9 mouse cellular contexts compared by ENCODE assay signal in the genomic region with DNA sequence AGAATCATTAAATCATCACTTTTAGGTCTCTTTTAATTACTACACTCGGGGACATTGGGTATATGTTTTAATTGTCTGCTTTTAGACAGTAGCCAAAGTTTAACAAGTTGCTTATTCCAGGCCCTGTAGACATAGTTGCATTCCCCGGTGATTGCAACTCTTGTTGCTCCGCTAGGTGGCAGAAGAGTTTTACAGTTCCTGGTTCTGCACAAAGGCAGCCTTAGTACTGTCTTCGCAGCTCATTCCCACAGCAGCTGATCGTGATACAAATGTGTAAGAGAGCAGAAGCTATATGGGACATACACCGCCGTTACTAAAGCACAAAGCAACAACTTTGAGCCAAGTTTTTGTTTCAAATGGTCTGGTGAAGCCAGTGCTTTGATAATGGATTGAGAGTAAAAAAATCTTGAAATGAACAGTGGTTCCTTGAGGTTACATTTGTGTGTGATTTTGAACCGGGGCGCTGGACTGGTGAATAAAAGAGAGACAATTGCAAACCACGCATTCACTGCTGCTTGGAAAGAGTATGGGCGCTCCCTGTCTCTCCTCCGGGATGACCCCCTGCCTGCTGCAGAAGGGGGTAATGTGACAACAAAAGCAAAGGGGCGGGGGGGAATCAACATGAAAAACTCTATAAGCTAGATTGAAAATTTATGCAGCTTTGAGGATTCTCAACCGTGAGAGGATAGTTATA.
DNase-seq lines count a peak whose midpoint lies in the region; ATAC-seq lines count a peak whose summit lies in the region.
"Had no signal": no experiment of that assay in that cellular context is flagged by ENCODE, and none has a peak within 500 bp of the region (broad histone marks: within the 10 kb centered on the region; RNA-seq: fewer than 3 reads in every experiment).

No protein-coding gene starts in this region.

- H3K4me2 ChIP-seq in embryonic facial prominence, embryonic 12.5 days (replicated peaks) = peak overlapping the region; percentile 6
- H3K4me2 ChIP-seq in heart, embryonic 14.5 days (ENCODE audit: low read length) = peak overlapping the region; percentile 22; the same call in 1 of the 2 replicates
- peak overlapping the region; percentile 24; the same call in 1 of the 2 replicates for H3K4me2 ChIP-seq in limb, embryonic 15.5 days
- H3K4me2 ChIP-seq in neural tube, embryonic 15.5 days = peak overlapping the region; percentile 55

- no peak overlapping the region; the same call in 1 of the 2 replicates for H3K4me3 ChIP-seq in embryonic facial prominence, embryonic 12.5 days
- H3K4me3 ChIP-seq in heart, embryonic 14.5 days (ENCODE audit: control insufficient read depth in 1 of 2, insufficient read depth in 1 of 2, low read depth in 1 of 2, low read length in 2 of 2) = no peak overlapping the region
- no peak overlapping the region for H3K4me3 ChIP-seq in limb, embryonic 15.5 days
- H3K4me3 ChIP-seq in neural tube, embryonic 15.5 days (replicated peaks) = peak overlapping the region; percentile 30

- no peaks in the 10 kb centered on the region for H3K27me3 ChIP-seq in embryonic facial prominence, embryonic 12.5 days
- H3K27me3 ChIP-seq in heart, embryonic 14.5 days (ENCODE audit: control insufficient read depth, insufficient read depth, low read length) = no peaks in the 10 kb centered on the region
- no peaks in the 10 kb centered on the region for H3K27me3 ChIP-seq in limb, embryonic 15.5 days
- H3K27me3 ChIP-seq in neural tube, embryonic 15.5 days (replicated peaks) = no peaks in the 10 kb centered on the region

- ATAC-seq in embryonic facial prominence, embryonic 12.5 days (ENCODE audit: insufficient number of reproducible peaks, insufficient read depth, low FRiP score, low TSS enrichment) = peak; percentile 74; the same call in 1 of the 2 replicates
- no peak for ATAC-seq in heart, embryonic 14.5 days (ENCODE audit: insufficient number of reproducible peaks, insufficient read depth, low FRiP score, low read depth)
- ATAC-seq in limb, embryonic 15.5 days (ENCODE audit: insufficient number of reproducible peaks, low FRiP score, low TSS enrichment, low read depth) = 0 out of 2 replicates have a peak, but pooled peaks have one; percentile 40
- peak; percentile 93 for ATAC-seq in neural tube, embryonic 15.5 days (ENCODE audit: low FRiP score)

- WGBS in embryonic facial prominence, embryonic 12.5 days = 30% methylated on average over 14 of the region's 14 CpGs
- 30% methylated on average over 14 of the region's 14 CpGs for WGBS in heart, embryonic 14.5 days
- 27% methylated on average over 14 of the region's 14 CpGs for WGBS in limb, embryonic 15.5 days
- WGBS in neural tube, embryonic 15.5 days = 12% methylated on average over 14 of the region's 14 CpGs

- no peak overlapping the region for H3K9ac ChIP-seq in embryonic facial prominence, embryonic 12.5 days
- no peak overlapping the region for H3K9ac ChIP-seq in heart, embryonic 14.5 days (ENCODE audit: low read length)
- no peak overlapping the region for H3K9ac ChIP-seq in limb, embryonic 15.5 days
- peak overlapping the region; percentile 22 for H3K9ac ChIP-seq in neural tube, embryonic 15.5 days (replicated peaks)

- peak; percentile 8 to 16 for DNase-seq in urinary bladder, adult 18-20 months (ENCODE audit: low spot score in 2 of 2)
- no peak for DNase-seq in urinary bladder, postnatal 10 days (ENCODE audit: low spot score)
- peak; percentile 78 for DNase-seq in kidney, postnatal 10 days
- no peak for DNase-seq in T-cell, adult 2 months (ENCODE audit: low spot score)

- no peak overlapping the region for H3K27ac ChIP-seq in embryonic facial prominence, embryonic 12.5 days
- H3K27ac ChIP-seq in heart, embryonic 14.5 days (replicated peaks in 1 of 2; ENCODE audit: control insufficient read depth in 1 of 2, insufficient read depth in 1 of 2, low read depth in 2 of 2, low read length in 2 of 2) = no peak overlapping the region
- H3K27ac ChIP-seq in limb, embryonic 15.5 days = no peak overlapping the region
- peak overlapping the region; percentile 60 for H3K27ac ChIP-seq in neural tube, embryonic 15.5 days (replicated peaks)

- no peaks in the 10 kb centered on the region for H3K9me3 ChIP-seq in embryonic facial prominence, embryonic 12.5 days
- no peaks in the 10 kb centered on the region for H3K9me3 ChIP-seq in heart, embryonic 14.5 days (ENCODE audit: control insufficient read depth, low read length)
- no peaks in the 10 kb centered on the region for H3K9me3 ChIP-seq in limb, embryonic 15.5 days
- H3K9me3 ChIP-seq in neural tube, embryonic 15.5 days (replicated peaks) = no peaks in the 10 kb centered on the region

- no peaks in the 10 kb centered on the region for H3K4me1 ChIP-seq in embryonic facial prominence, embryonic 12.5 days
- no peaks in the 10 kb centered on the region for H3K4me1 ChIP-seq in heart, embryonic 14.5 days (ENCODE audit: control insufficient read depth in 2 of 2, insufficient read depth in 2 of 2, low read length in 2 of 2)
- 0 out of 2 replicates have a peak, but pooled peaks cover 3% of the 10 kb centered on the region for H3K4me1 ChIP-seq in limb, embryonic 15.5 days
- H3K4me1 ChIP-seq in neural tube, embryonic 15.5 days = peaks cover 11% of the 10 kb centered on the region; the same call in 1 of the 2 replicates

- no peaks in the 10 kb centered on the region for H3K36me3 ChIP-seq in embryonic facial prominence, embryonic 12.5 days
- no peaks in the 10 kb centered on the region for H3K36me3 ChIP-seq in heart, embryonic 14.5 days (ENCODE audit: control insufficient read depth, insufficient read depth, low read length)
- H3K36me3 ChIP-seq in limb, embryonic 15.5 days = no peaks in the 10 kb centered on the region
- no peaks in the 10 kb centered on the region for H3K36me3 ChIP-seq in neural tube, embryonic 15.5 days
- H3K36me3 ChIP-seq: G1E had no signal

Comparison
In these comparisons a context has a peak if more than half of its experiments do, and no peak if none do; other contexts are left out.
1. DNase-seq: peak in urinary bladder, adult 18-20 months (2 of 2) and kidney, postnatal 10 days (single experiment); none in urinary bladder, postnatal 10 days (single experiment) and T-cell, adult 2 months (single experiment).
2. Peak in every context shown above with its lines, with median percentiles within 50 percentile points of each other: H3K4me2 ChIP-seq.